Mouse (Mus musculus) heart, embryonic 14.5 days (tissue): Measurements from ENCODE around the gene Ptgfr. TPM values are rescaled to one million over a fixed set of nuclear protein-coding genes. Genes with fewer than 3 reads are reported as not detected.

Source experiments
- ATAC-seq: fragments of 200-750 bp; cut with Nextera tagmentation; 2 replicates; pipeline ENCODE4 v1.8.0; 2017; ENCODE audit warnings: low read depth, moderate TSS enrichment; ENCODE audit not compliant: insufficient number of reproducible peaks, insufficient read depth, low FRiP score
- H3K27ac ChIP-seq, 2 experiments: fragments of 200-500 bp in 1 of 2; fragments of 300-500 bp in 1 of 2; sonication (generic) in 1 of 2; replicated peaks in 1 of 2; 2 replicates each; pipeline ENCODE4 v1.5.1; 2012 to 2014; ENCODE audit warnings: low read depth in 2 of 2, low read length in 2 of 2, control low read depth in 1 of 2, mild to moderate bottlenecking in 1 of 2, mixed read lengths in 1 of 2; ENCODE audit not compliant: control insufficient read depth in 1 of 2, insufficient read depth in 1 of 2
- H3K27me3 ChIP-seq: fragments of 300-500 bp; sonication (generic); 2 replicates; pipeline ENCODE4 v1.6.1; 2014; ENCODE audit warnings: mild to moderate bottlenecking, low read length, control low read depth; ENCODE audit not compliant: control insufficient read depth, insufficient read depth
- H3K36me3 ChIP-seq: fragments of 300-500 bp; sonication (generic); 2 replicates; pipeline ENCODE4 v1.6.1; 2014; ENCODE audit warnings: mild to moderate bottlenecking, control low read depth, low read length, mixed read lengths; ENCODE audit not compliant: control insufficient read depth, insufficient read depth
- H3K4me1 ChIP-seq, 2 experiments: fragments of 200-500 bp in 1 of 2; fragments of 300-500 bp in 1 of 2; sonication (generic) in 1 of 2; 2 replicates each; pipeline ENCODE4 v1.6.1; 2012 to 2014; ENCODE audit warnings: low read length in 2 of 2, control low read depth in 1 of 2, mixed read lengths in 1 of 2; ENCODE audit not compliant: control insufficient read depth in 2 of 2, insufficient read depth in 2 of 2
- H3K4me2 ChIP-seq: fragments of 300-500 bp; sonication (generic); 2 replicates; pipeline ENCODE4 v1.6.1; 2014; ENCODE audit warnings: mild to moderate bottlenecking, low read length
- H3K4me3 ChIP-seq, 2 experiments: fragments of 200-500 bp in 1 of 2; fragments of 300-500 bp in 1 of 2; sonication (generic) in 1 of 2; 2 replicates each; pipeline ENCODE4 v1.5.1; 2012 to 2014; ENCODE audit warnings: low read length in 2 of 2, mild to moderate bottlenecking in 2 of 2, control low read depth in 1 of 2, low read depth in 1 of 2, moderate library complexity in 1 of 2; ENCODE audit not compliant: control insufficient read depth in 1 of 2, insufficient read depth in 1 of 2
- H3K9ac ChIP-seq: fragments of 300-500 bp; sonication (generic); 2 replicates; pipeline ENCODE4 v1.6.1; 2014; ENCODE audit warnings: mild to moderate bottlenecking, low read length
- H3K9me3 ChIP-seq: fragments of 300-500 bp; sonication (generic); 2 replicates; pipeline ENCODE4 v1.6.1; 2016; ENCODE audit warnings: low read length, control low read depth; ENCODE audit not compliant: control insufficient read depth
- WGBS: fragments of 180-500 bp; shearing (Covaris S2); extraction: QIAGEN DNeasy Blood & Tissue Kit; methylation state at CpG from one replicate; pipeline ENCODE4 v1.1.7; 2014; 5-methylcytosine and 5-hydroxymethylcytosine counted together
- polyA plus RNA-seq: library from polyadenylated mRNA; unstranded; fragments of >200 nt; fragmentation: Nextera tagmentation; extraction: Ambion mirVana; gene quantifications from 2 replicates; pipeline ENCODE4 v1.2.1, GENCODE M21; 2014

Ptgfr gene
- 0.94 and 1.6 TPM in 2 replicates for polyA plus RNA-seq

DNA sequence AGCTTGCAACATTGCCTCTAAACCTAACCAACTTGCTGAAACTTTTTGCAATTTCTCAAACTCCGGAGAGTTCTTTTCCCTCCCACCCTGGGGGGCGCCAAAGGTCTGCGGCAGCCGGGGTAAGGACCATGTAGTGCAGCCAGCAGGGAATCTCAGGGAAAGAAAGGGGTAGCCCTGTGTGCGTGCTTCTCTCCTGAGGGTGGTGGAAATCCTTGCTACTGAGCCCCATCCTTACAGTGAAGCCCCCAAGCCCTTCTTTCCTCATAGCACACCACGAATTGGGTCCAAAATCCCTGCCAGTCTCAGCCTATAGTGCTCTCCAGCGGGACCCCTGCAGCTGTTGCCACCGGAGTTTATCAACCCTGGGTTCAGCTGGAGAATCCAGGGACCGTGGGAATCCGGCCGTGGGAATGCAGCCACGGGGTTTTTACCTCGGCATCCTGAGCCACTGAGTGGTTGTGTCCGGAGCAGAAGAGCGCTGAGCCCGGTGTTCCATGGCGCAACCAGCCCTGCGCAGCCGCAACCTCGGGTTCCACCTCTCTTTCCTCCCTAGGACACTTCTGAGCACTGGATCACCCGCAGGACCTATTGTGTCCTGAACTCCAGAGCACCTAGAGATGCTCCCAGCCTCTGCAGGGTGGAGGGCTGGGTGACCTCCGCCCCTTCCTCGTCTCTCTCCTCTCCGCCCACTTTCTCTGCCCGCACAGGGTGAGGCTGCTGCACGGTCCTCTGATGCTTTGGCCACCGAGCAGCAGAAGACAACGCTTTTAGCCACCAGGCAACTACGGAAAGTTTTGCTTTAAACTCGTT, at the start of gene Ptgfr:
Ptgfr (minus strand) TSS at position 760 of the 810 bp plus-strand sequence.
- H3K27ac ChIP-seq = no peak within 1 kb of the TSS

DNA sequence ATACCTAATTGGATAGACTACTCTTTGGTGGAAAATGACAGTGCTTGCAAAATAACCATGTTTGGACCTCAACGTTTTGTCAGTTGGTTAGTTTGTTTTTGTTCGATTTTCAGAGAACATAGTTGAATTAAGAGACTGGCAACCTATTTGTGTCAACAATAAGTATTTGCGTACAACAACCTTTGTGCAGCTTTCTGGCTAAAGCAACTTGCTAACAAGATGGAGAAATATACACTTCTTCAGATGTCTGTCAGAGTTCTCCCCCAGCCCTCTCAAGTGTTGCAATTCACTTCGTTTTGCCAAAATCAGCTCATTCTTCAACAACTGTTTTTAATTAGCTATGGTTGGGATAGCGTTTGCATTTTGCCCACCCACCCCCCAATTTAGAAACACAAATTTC, 46.5 kb upstream of the Ptgfr start:
- H3K4me2 ChIP-seq = no peak overlapping the region
- no peaks in the 10 kb centered on the region for H3K4me1 ChIP-seq
- no peaks in the 10 kb centered on the region for H3K36me3 ChIP-seq
- ATAC-seq = no peak
- H3K27me3 ChIP-seq = no peaks in the 10 kb centered on the region
- WGBS = 61% methylated on average over 5 of the region's 5 CpGs
- no peaks in the 10 kb centered on the region for H3K9me3 ChIP-seq
- no peak overlapping the region for H3K27ac ChIP-seq
- no peak overlapping the region for H3K9ac ChIP-seq
- H3K4me3 ChIP-seq = no peak overlapping the region

More for the DNA sequence above, at the start of gene Ptgfr:
- ATAC-seq = peak; percentile 82
- under 1% methylated on average over 30 of the region's 30 CpGs for WGBS
- H3K27me3 ChIP-seq = 0 out of 2 replicates have a peak, but pooled peaks cover 5% of the 10 kb centered on the region
- peak within 1 kb of the TSS; percentile 45 to 53 for H3K4me3 ChIP-seq
- H3K36me3 ChIP-seq = no peaks in the 10 kb centered on the region
- no peaks in the 10 kb centered on the region; a peak in 1 of 4 replicates for H3K4me1 ChIP-seq
- peak within 1 kb of the TSS; percentile 89 for H3K4me2 ChIP-seq
- H3K9ac ChIP-seq = peak within 1 kb of the TSS; percentile 64
- no peaks in the 10 kb centered on the region for H3K9me3 ChIP-seq

DNA sequence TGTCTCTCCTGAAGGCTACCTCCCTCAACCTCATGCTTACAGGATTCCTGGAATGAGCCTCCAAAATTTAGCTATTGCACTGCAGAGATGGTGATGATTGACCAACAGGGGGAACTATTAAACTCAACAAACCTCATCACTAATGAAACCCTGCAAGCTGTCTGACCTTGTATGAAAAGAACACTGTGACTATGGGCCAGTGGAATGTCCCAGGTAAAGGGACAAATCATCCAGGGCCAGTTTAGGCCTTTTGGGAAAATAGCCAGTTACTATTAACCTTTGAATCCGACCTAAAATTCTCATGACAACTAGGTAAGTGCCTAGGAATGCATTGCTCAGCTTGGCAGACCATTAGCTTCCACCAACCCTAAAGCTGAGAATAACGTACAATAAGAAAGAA, 42.6 kb upstream of the Ptgfr start:
- H3K4me2 ChIP-seq = no peak overlapping the region
- H3K27me3 ChIP-seq = no peaks in the 10 kb centered on the region
- H3K36me3 ChIP-seq = no peaks in the 10 kb centered on the region
- WGBS = 74% methylated on average over 2 of the region's 2 CpGs
- H3K9me3 ChIP-seq = no peaks in the 10 kb centered on the region
- H3K4me1 ChIP-seq = no peaks in the 10 kb centered on the region
- H3K4me3 ChIP-seq = no peak overlapping the region
- H3K27ac ChIP-seq = no peak overlapping the region
- H3K9ac ChIP-seq = no peak overlapping the region
- ATAC-seq = no peak

DNA sequence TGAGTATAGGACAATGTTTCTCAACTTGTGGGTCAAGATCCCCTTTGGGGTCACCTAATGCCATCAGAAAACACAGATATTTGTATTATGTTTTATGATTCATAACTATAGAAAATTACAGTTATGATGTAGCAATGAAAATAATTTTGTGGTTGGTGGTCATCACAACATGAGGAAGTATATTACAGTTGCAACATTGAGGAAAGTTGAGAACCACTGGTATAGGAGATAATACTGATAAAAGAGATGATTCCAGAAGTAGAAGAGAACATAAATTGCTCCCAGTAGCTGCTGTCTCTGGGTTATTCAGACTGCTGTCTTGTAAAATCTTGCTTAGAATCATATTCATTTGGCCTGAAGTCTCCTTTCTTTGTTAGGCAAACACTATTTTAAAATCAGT, 31.5 kb upstream of the Ptgfr start:
- Histone ChIP-seq H3K9ac (no peak overlapping the region), H3K4me2 (no peak overlapping the region), H3K27ac (no peak overlapping the region), H3K4me1 (no peaks in the 10 kb centered on the region), H3K9me3 (no peaks in the 10 kb centered on the region), H3K4me3 (no peak overlapping the region), H3K27me3 (no peaks in the 10 kb centered on the region), H3K36me3 (no peaks in the 10 kb centered on the region)
- ATAC-seq = no peak

DNA sequence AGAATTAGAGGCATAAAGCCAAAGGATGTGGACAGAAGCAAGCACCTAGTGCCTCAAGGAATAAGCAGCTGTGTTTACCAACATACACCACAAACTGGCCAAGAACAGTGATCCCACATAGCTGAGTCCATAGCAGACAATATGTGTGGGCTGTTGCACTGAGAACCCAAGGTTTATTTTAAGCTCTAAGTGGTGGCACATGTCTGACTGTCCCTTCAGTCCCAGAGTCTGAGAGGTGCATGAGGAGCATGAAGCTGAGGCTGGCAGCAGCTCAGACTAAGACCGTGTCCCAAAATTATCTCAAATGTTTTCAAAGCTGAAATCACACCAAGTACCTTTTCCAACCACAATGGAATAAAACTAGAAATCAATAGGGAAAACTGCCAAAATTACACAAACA, 13.9 kb upstream of the Ptgfr start:
- peaks cover 6 to 14% of the 10 kb centered on the region in 2 experiments for H3K4me1 ChIP-seq
- ATAC-seq = peak; percentile 59; the same call in 1 of the 2 replicates
- H3K4me2 ChIP-seq = no peak overlapping the region
- no peaks in the 10 kb centered on the region for H3K36me3 ChIP-seq
- H3K9me3 ChIP-seq = no peaks in the 10 kb centered on the region
- H3K27me3 ChIP-seq = no peaks in the 10 kb centered on the region
- 26% methylated on average over 1 of the region's 1 CpGs for WGBS
- peak overlapping the region; percentile 50 to 72; a peak in 1 of 4 replicates for H3K27ac ChIP-seq
- H3K9ac ChIP-seq = no peak overlapping the region
- H3K4me3 ChIP-seq = no peak overlapping the region

DNA sequence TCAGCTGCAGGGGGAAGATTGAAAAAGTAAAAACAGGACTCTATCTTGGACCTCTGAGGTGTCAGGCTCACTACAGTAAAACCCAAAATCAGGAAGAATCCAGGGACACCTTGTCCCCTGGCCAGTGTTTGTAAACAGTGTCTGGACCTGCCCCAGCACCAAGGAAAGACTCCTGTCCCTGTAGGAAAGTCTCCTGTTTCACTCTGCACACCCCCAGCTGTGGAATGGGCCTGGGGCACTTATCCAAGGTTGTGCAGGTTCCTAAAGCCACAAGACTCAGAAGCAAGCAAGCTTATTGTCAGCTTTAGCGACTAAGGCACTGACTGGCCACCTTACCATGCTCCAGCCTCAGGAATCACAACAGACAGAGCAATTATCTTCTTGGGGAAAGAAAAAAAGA, 13.2 kb upstream of the Ptgfr start:
- whole genome bisulfite sequencing = 48% methylated on average over 1 of the region's 1 CpGs
- no peak for ATAC-seq
- Histone ChIP-seq H3K4me2 (no peak overlapping the region), H3K36me3 (no peaks in the 10 kb centered on the region), H3K9ac (no peak overlapping the region), H3K4me3 (no peak overlapping the region), H3K27ac (0 out of 4 replicates have a peak overlapping the region, but pooled peaks of 1 of the 2 experiments have one; percentile 12), H3K9me3 (no peaks in the 10 kb centered on the region), H3K4me1 (peaks cover 8 to 14% of the 10 kb centered on the region in 2 experiments), H3K27me3 (no peaks in the 10 kb centered on the region)

DNA sequence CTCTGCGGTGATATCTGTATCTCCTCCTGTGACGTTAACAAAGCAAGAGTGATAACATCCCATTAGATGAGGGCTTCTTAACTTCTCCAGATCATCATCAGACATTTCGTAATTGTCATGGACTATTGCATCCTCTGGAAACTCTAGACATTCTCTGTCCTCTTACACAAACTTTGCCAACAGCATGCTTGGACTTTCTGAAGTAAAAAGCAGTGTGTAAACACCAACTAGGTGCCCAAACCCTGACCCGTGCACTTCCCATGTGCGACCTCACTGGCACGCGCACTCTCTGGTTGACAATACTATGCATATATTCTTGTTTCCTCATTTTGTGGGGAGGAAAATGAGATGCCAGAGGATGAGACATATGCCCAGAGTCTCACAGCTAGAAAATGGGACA, 8.9 kb upstream of the Ptgfr start:
- ATAC-seq = no peak
- Histone ChIP-seq H3K9ac (no peak overlapping the region), H3K9me3 (no peaks in the 10 kb centered on the region), H3K4me3 (no peak overlapping the region), H3K36me3 (no peaks in the 10 kb centered on the region), H3K27ac (no peak overlapping the region), H3K4me2 (no peak overlapping the region), H3K4me1 (peaks cover 8% of the 10 kb centered on the region in 2 experiments), H3K27me3 (no peaks in the 10 kb centered on the region)
- 72% methylated on average over 7 of the region's 7 CpGs for WGBS
